Mouse (Mus musculus): Measurements from ENCODE around the gene Scyl1.

GRCm38 (mm10) chr19:5731264-5731978, 39.8 kb downstream of the Scyl1 start:
- no peak for TF ChIP-seq GATA1 (IDR thresholded peaks at IDR 0.05; ENCODE audit: low read length)
- no peak for TF ChIP-seq TAL1 (IDR thresholded peaks at IDR 0.05; ENCODE audit: low read length)

Data from erythroblast, embryonic 14.5 days (primary cell).